ENCODE assay signal across 19 mouse cellular contexts in genomic region chr7:90508124-90508523, GRCm38 (mm10). TPM values are rescaled to one million over a fixed set of nuclear protein-coding genes. Genes with fewer than 3 reads are reported as not detected.
DNase-seq lines count a peak whose midpoint lies in the region; ATAC-seq and TF ChIP-seq lines count a peak whose summit lies in the region.
"Had no signal": no experiment of that assay in that cellular context is flagged by ENCODE, and none has a peak within 500 bp of the region (broad histone marks: within the 10 kb centered on the region; RNA-seq: fewer than 3 reads in every experiment).

No protein-coding gene starts in this region.

- H3K9me3 ChIP-seq in intestine, postnatal 0 days (ENCODE audit: control insufficient read depth), result no peaks in the 10 kb centered on the region
- no peaks in the 10 kb centered on the region for H3K9me3 ChIP-seq in intestine, embryonic 15.5 days
- H3K9me3 ChIP-seq in lung, postnatal 0 days (ENCODE audit: low read length), result no peaks in the 10 kb centered on the region
- H3K9me3 ChIP-seq: forebrain, embryonic 10.5 days; limb, embryonic 10.5 days; liver, embryonic 15.5 days; midbrain, embryonic 15.5 days; neural tube, embryonic 12.5 days had no signal

- ATAC-seq in intestine, postnatal 0 days, result no peak
- ATAC-seq in intestine, embryonic 15.5 days, result no peak
- no peak for ATAC-seq in lung, postnatal 0 days
- ATAC-seq in activated CD4-positive, CD25-positive, alpha-beta regulatory T cell, adult 4 months, result peak; percentile 49
- ATAC-seq: midbrain, embryonic 15.5 days had no signal

- no peak overlapping the region for H3K27ac ChIP-seq in intestine, postnatal 0 days (ENCODE audit: low read depth, low read length)
- no peak overlapping the region for H3K27ac ChIP-seq in intestine, embryonic 15.5 days
- no peak overlapping the region for H3K27ac ChIP-seq in lung, postnatal 0 days (ENCODE audit: low read length)
- H3K27ac ChIP-seq: forebrain, embryonic 10.5 days; limb, embryonic 10.5 days; liver, embryonic 15.5 days; macrophage; midbrain, embryonic 15.5 days; neural tube, embryonic 12.5 days had no signal

- 69% methylated on average over 3 of the region's 3 CpGs for WGBS in intestine, postnatal 0 days
- 67% methylated on average over 3 of the region's 3 CpGs for WGBS in intestine, embryonic 15.5 days
- WGBS in lung, postnatal 0 days, result 66% methylated on average over 3 of the region's 3 CpGs

- H3K9ac ChIP-seq in intestine, postnatal 0 days (ENCODE audit: low read depth, low read length), result no peak overlapping the region
- H3K9ac ChIP-seq in intestine, embryonic 15.5 days, result no peak overlapping the region
- no peak overlapping the region for H3K9ac ChIP-seq in lung, postnatal 0 days (replicated peaks; ENCODE audit: low read depth)
- H3K9ac ChIP-seq: liver, embryonic 15.5 days; midbrain, embryonic 15.5 days; neural tube, embryonic 12.5 days had no signal

- no peak for TF ChIP-seq EP300 in lung, postnatal 0 days (IDR thresholded peaks at IDR 0.05)

- H3K4me1 ChIP-seq in intestine, postnatal 0 days (replicated peaks; ENCODE audit: control insufficient read depth, insufficient read depth, low read length), result no peaks in the 10 kb centered on the region
- no peaks in the 10 kb centered on the region for H3K4me1 ChIP-seq in intestine, embryonic 15.5 days (replicated peaks)
- no peaks in the 10 kb centered on the region for H3K4me1 ChIP-seq in lung, postnatal 0 days (ENCODE audit: insufficient read depth, low read depth, low read length)
- H3K4me1 ChIP-seq: forebrain, embryonic 10.5 days; limb, embryonic 10.5 days; liver, embryonic 15.5 days; midbrain, embryonic 15.5 days; neural tube, embryonic 12.5 days had no signal

- no peaks in the 10 kb centered on the region for H3K36me3 ChIP-seq in intestine, postnatal 0 days (ENCODE audit: control insufficient read depth, insufficient read depth)
- no peaks in the 10 kb centered on the region for H3K36me3 ChIP-seq in intestine, embryonic 15.5 days
- no peaks in the 10 kb centered on the region for H3K36me3 ChIP-seq in lung, postnatal 0 days (ENCODE audit: insufficient read depth, low read length)
- H3K36me3 ChIP-seq in splenic B cell, adult 2 months (ENCODE audit: control insufficient read depth, insufficient read depth, low read length, poor library complexity, severe bottlenecking), result no peaks in the 10 kb centered on the region
- H3K36me3 ChIP-seq: forebrain, embryonic 10.5 days; limb, embryonic 10.5 days; liver, embryonic 15.5 days; midbrain, embryonic 15.5 days; neural tube, embryonic 12.5 days had no signal

- no peak overlapping the region for H3K4me3 ChIP-seq in intestine, postnatal 0 days (ENCODE audit: low read depth, low read length)
- H3K4me3 ChIP-seq in intestine, embryonic 15.5 days (replicated peaks), result no peak overlapping the region
- no peak overlapping the region for H3K4me3 ChIP-seq in lung, postnatal 0 days (ENCODE audit: low read depth, low read length)
- H3K4me3 ChIP-seq: forebrain, embryonic 10.5 days; limb, embryonic 10.5 days; liver, embryonic 15.5 days; midbrain, embryonic 15.5 days; neural tube, embryonic 12.5 days had no signal

- no peak overlapping the region for H3K4me2 ChIP-seq in intestine, postnatal 0 days (replicated peaks; ENCODE audit: low read depth)
- H3K4me2 ChIP-seq in intestine, embryonic 15.5 days (replicated peaks), result no peak overlapping the region
- no peak overlapping the region for H3K4me2 ChIP-seq in lung, postnatal 0 days (replicated peaks; ENCODE audit: low read depth, low read length)
- H3K4me2 ChIP-seq: liver, embryonic 15.5 days; midbrain, embryonic 15.5 days; neural tube, embryonic 12.5 days had no signal

- TF ChIP-seq CTCF in intestine, postnatal 0 days (IDR thresholded peaks at IDR 0.05; ENCODE audit: low read depth), result peak; percentile 41
- TF ChIP-seq CTCF in lung, postnatal 0 days (IDR thresholded peaks at IDR 0.05), result peak; percentile 25

- H3K27me3 ChIP-seq in intestine, postnatal 0 days (replicated peaks; ENCODE audit: control insufficient read depth, insufficient read depth, low read length), result no peaks in the 10 kb centered on the region
- no peaks in the 10 kb centered on the region for H3K27me3 ChIP-seq in intestine, embryonic 15.5 days (replicated peaks)
- no peaks in the 10 kb centered on the region for H3K27me3 ChIP-seq in lung, postnatal 0 days (replicated peaks; ENCODE audit: insufficient read depth, low read length)
- no peaks in the 10 kb centered on the region for H3K27me3 ChIP-seq in splenic B cell, adult 2 months (ENCODE audit: control insufficient read depth, insufficient read depth, low read length, poor library complexity, severe bottlenecking)
- H3K27me3 ChIP-seq: liver, embryonic 15.5 days; midbrain, embryonic 15.5 days; neural tube, embryonic 12.5 days had no signal

- peak; percentile 8 for DNase-seq in lung, postnatal 0 days (ENCODE audit: low spot score)
- DNase-seq in lung, adult 18-20 months, result no peak
- peak; percentile 22 for DNase-seq in splenic B cell, adult 2 months (ENCODE audit: low read depth, low spot score)
- no peak for DNase-seq in urinary bladder, adult 18-20 months (ENCODE audit: low spot score in 2 of 2)
- DNase-seq: adrenal gland, postnatal 14 days; cerebellum, adult 8-10 months; heart, postnatal 14 days; kidney, postnatal 4 days; layer of hippocampus, postnatal 36 days; right cerebral cortex, postnatal 4 days had no signal

RNA-seq across cellular contexts. Expression of gene Dlg2, which starts 31.7 kb away (rescaled TPM):
- 1.1 TPM in 2 replicates for polyA plus RNA-seq in intestine, postnatal 0 days (2015; fragmentation: Nextera tagmentation; extraction: Ambion mirVana)
- polyA plus RNA-seq in intestine, embryonic 15.5 days (2015; fragmentation: Nextera tagmentation; extraction: Ambion mirVana), result 4.7 and 4.8 TPM in 2 replicates
- polyA plus RNA-seq in lung, postnatal 0 days (2015; fragmentation: Nextera tagmentation; extraction: Ambion mirVana), result 0.23 and 0.43 TPM in 2 replicates
- polyA plus RNA-seq in activated CD4-positive, CD25-positive, alpha-beta regulatory T cell, adult 4 months (2017; shearing (Covaris generic)), result 1 to 10 TPM in 1 of 2 experiments, not detected in 1; 1.5 TPM

RNA-seq across cellular contexts. Expression of gene Tmem126b, which starts 32.3 kb away (rescaled TPM):
- polyA plus RNA-seq in intestine, postnatal 0 days (2015; fragmentation: Nextera tagmentation; extraction: Ambion mirVana), result 29.0 and 32.0 TPM in 2 replicates
- polyA plus RNA-seq in intestine, embryonic 15.5 days (2015; fragmentation: Nextera tagmentation; extraction: Ambion mirVana), result 34.5 and 34.6 TPM in 2 replicates
- 22.3 and 22.9 TPM in 2 replicates for polyA plus RNA-seq in lung, postnatal 0 days (2015; fragmentation: Nextera tagmentation; extraction: Ambion mirVana)
- 10 to 100 TPM; 32.3 to 39.5 TPM for polyA plus RNA-seq in activated CD4-positive, CD25-positive, alpha-beta regulatory T cell, adult 4 months (2017; shearing (Covaris generic))

RNA-seq across cellular contexts. Expression of gene Tmem126a, which starts 51.1 kb away (rescaled TPM):
- polyA plus RNA-seq in intestine, postnatal 0 days (2015; fragmentation: Nextera tagmentation; extraction: Ambion mirVana), result 125 and 136 TPM in 2 replicates
- polyA plus RNA-seq in intestine, embryonic 15.5 days (2015; fragmentation: Nextera tagmentation; extraction: Ambion mirVana), result 137 and 140 TPM in 2 replicates
- 62.6 and 63.5 TPM in 2 replicates for polyA plus RNA-seq in lung, postnatal 0 days (2015; fragmentation: Nextera tagmentation; extraction: Ambion mirVana)
- 10 to 100 TPM; 77.7 to 89.8 TPM for polyA plus RNA-seq in activated CD4-positive, CD25-positive, alpha-beta regulatory T cell, adult 4 months (2017; shearing (Covaris generic))

Comparison
In these comparisons a context has a peak if more than half of its experiments do, and no peak if none do; other contexts are left out.
1. DNase-seq: peak in lung, postnatal 0 days (single experiment) and splenic B cell, adult 2 months (single experiment); none in lung, adult 18-20 months (0 of 2) and urinary bladder, adult 18-20 months (0 of 2).